Mouse (Mus musculus) gastrocnemius, postnatal 10 days (tissue): Measurements from ENCODE around the gene Gon4l. TPM values are rescaled to one million over a fixed set of nuclear protein-coding genes. Genes with fewer than 3 reads are reported as not detected.

Experiments
- DNase-seq: peaks from one replicate; pipeline ENCODE4 v3.0.0; 2021; ENCODE audit warnings: mixed read lengths
- total RNA-seq, 2 experiments: library from RNA; stranded (reverse); gene quantifications; 2 replicates each; pipeline ENCODE4 v1.2.3; 2021

Gene Gon4l
- total RNA-seq, 2 experiments from 2014 or later, result 13.9 to 19.6 TPM

GRCm38 (mm10) chr3:88912585-88912984, 77.6 kb downstream of the Gon4l start:
- DNase-seq, result no peak

DNA sequence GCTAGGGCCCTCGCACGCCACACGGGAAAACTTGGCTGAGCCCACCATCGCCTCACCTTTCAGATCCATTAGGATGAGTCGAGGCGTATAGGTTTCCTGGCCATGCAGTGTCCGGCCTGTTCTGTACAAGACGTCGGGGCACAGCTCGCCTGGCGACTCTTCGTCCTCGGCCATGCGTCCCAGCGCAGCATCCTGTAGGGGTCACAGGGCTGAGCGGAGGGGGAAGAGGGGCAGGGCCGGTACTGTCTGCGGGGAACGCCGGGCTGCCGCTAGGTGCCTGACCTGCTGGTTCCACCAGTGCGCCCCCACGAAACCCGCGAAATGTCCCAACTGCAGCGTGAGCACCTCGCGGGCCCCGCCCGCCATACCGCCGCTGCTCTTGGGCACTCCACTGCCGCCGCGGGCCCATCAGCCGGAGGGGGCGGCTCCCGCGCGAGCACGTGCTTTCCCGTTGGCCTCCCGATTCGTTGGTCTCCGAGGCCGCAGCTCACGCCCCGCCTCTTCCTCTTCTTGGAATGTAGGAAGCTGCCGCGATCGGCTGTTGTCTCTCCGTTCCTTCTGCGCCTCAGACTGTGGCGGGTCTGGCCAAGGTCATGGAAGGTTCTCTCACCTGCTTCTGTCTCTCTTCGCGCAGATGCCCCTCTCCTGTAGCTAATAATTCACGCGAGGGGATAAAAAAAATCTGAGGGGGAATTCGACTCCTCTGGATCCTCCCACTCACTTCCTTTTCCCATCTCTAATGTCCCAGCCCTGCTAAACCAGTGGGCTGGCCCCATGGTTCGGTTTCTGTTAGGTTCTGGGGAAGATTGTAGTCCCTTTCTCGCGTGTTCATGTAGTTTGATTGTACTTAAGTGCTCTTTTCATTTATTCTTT, 78.7 kb downstream of the Gon4l start, which contains the start of gene Msto1:
Msto1 (minus strand) TSS at position 489 of the 873 bp plus-strand sequence.
- peak; percentile 89 for DNase-seq

- DNase-seq, result no peak
Observed at GRCm38 (mm10) chr3:88914384-88914810, 79.4 kb downstream of the Gon4l start.

- DNase-seq, result no peak
Observed at GRCm38 (mm10) chr3:88918981-88919380, 84.0 kb downstream of the Gon4l start.

GRCm38 (mm10) chr3:88921411-88921810, 86.4 kb downstream of the Gon4l start:
- DNase-seq, result no peak

GRCm38 (mm10) chr3:88923989-88924591, 89.1 kb downstream of the Gon4l start:
- DNase-seq, result no peak

DNA sequence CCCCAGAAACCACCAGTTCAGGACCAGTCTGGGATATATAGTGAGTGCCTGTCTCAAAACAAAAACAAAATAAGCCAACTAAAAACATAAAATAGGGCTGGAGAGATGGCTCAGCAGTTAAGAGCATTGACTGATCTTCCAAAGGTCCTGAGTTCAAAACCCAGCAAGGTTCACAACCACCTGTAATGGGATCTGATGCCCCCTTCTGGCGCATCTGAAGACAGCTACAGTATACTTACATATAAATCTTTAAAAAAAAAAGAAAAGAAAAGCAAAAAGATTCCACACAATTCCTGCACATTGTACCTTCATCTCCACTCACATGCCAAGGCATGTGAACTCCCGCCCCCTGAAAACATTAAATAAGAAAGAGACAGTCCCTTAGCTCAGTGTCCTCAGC, 90.6 kb downstream of the Gon4l start:
- no peak for DNase-seq

GRCm38 (mm10) chr3:88929501-88929900, 94.5 kb downstream of the Gon4l start:
- no peak for DNase-seq

GRCm38 (mm10) chr3:88939071-88939470, 104.0 kb downstream of the Gon4l start:
- DNase-seq, result no peak

GRCm38 (mm10) chr3:88939749-88940148, 104.7 kb downstream of the Gon4l start:
- no peak for DNase-seq

- no peak for DNase-seq
Observed at GRCm38 (mm10) chr3:88942316-88942880, 107.4 kb downstream of the Gon4l start.

DNA sequence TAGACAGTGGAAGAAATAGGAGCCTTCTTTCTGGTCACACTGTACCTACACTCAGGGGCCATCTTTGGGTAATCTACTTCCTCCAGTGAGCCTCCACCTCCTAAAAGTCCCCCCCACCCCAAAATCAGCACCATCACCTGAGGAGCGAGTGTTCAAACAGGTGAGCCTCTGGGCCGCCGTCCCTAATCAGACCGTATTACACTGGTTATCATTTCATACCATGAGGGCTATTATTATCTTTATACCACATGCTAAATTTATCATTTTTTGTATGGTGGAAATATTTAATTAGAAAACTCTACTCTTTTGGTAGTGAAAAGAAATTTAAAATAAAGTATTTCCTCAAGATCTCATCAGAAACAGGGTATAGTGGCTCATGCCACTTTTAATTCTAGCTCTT, 109.1 kb downstream of the Gon4l start:
- no peak for DNase-seq

- peak; percentile 92 for DNase-seq
Observed at GRCm38 (mm10) chr3:88949786-88950575, 115.0 kb downstream of the Gon4l start.

GRCm38 (mm10) chr3:88950576-88951326, 115.7 kb downstream of the Gon4l start, which contains the start of the genes Ash1l and Dap3:
Gene Ash1l, plus strand, starts transcription at chr3:88950622.
Gene Dap3, minus strand, starts transcription at chr3:88951181.
- DNase-seq, result peak; percentile 79

DNA sequence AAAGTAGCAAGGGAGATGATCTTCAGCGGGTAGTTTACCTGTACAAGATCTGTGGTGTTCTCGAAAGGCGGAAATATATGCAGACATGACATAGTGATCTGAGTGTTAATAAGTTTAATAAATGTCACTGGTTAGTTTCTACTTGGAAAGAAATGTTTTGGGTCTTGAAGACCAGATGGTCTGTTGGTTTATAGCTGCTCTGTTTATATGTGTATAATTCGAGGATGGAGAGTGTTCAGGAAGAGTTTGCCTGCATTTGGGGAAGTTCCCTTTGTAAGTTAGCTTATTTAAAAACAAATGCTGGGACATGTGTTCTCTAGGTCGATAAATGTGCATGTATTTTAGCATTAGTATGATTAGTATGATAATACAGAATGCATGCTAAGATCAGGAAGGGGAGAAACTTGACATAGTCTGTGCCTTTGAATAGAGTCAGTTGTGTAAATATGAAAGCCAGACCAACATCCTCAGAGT, 116.3 kb downstream of the Gon4l start:
- no peak for DNase-seq

GRCm38 (mm10) chr3:88953246-88953645, 118.2 kb downstream of the Gon4l start:
- DNase-seq, result no peak

DNA sequence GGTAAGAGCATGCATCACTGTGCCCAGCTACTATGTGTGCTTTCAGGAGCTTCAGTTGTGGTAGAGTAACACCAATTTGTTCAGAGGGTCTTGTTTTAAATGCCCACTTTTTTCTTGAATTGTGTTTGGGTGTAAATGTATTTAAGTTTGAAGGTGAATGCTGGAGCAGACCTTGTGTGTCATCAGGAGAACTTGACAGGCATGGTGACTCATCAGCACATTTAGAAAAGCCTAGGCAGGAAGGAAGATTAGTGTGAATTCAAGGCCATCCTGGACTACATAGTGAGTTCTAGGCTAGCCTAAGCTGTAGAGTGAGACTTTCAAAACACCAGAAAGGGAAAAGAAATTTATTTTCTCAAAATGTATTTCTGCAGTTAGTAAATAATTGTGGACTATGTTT, 118.7 kb downstream of the Gon4l start:
- no peak for DNase-seq
